Mouse (Mus musculus) erythroblast, adult 5-6 weeks (primary cell): ENCODE measurements around the gene Maml3. TPM values are rescaled to one million over a fixed set of nuclear protein-coding genes. Genes with fewer than 3 reads are reported as not detected.

Experiments used
- ATAC-seq: replicated peaks from 2 replicates; pipeline ENCODE4 v1.8.0; 2016; ENCODE audit warnings: moderate number of reproducible peaks, mild to moderate bottlenecking, moderate TSS enrichment, inconsistent platforms; ENCODE audit not compliant: poor library complexity, low FRiP score, severe bottlenecking
- total RNA-seq, 2 experiments: library from RNA; stranded (forward) in 1 of 2; stranded (reverse) in 1 of 2; fragments of 150-400 nt in 1 of 2; fragments of 200-764, 138-1000 nt in 1 of 2; gene quantifications; 2 replicates each; pipeline versions ENCODE4 v1.2.3 to v1.2.4; 2015 to 2017; ENCODE audit warnings: low replicate concordance in 2 of 2

Gene Maml3
- total RNA-seq, 2 experiments from 2014 or later, result 1.3 to 3.3 TPM

GRCm38 (mm10) chr3:51731949-51732636 is 372.8 kb downstream of the Maml3 start:
- no peak for ATAC-seq

- no peak for ATAC-seq
Measured at GRCm38 (mm10) chr3:51730662-51731061, 374.2 kb downstream of the Maml3 start.

- 0 out of 2 replicates have a peak, but pooled peaks have one; percentile 15 for ATAC-seq
Measured at GRCm38 (mm10) chr3:51729109-51729918, 375.6 kb downstream of the Maml3 start.

- peak; percentile 92 for ATAC-seq
Measured at GRCm38 (mm10) chr3:51728456-51728855, 376.4 kb downstream of the Maml3 start.

DNA sequence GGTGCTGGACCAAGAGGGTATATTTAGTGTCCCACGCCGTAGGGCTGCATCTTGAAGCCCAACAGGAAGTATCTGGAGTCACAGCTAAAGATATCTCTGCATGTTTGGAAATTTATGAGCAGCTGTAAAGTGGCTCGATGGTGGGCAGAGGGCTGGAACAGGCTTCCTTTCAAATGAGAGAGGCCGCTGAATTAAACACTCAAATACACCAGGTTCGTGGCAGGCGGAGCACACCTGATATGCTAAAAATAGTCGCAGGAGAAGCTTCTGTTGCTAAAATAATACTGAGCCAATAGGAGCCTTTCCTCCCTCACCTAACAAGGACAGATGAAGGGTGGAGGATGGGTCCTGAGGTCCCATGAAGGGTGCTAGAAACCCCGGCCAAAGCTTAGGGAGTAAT is 376.9 kb downstream of the Maml3 start:
- ATAC-seq, result peak; percentile 56

GRCm38 (mm10) chr3:51727487-51727886 is 377.4 kb downstream of the Maml3 start:
- no peak for ATAC-seq

DNA sequence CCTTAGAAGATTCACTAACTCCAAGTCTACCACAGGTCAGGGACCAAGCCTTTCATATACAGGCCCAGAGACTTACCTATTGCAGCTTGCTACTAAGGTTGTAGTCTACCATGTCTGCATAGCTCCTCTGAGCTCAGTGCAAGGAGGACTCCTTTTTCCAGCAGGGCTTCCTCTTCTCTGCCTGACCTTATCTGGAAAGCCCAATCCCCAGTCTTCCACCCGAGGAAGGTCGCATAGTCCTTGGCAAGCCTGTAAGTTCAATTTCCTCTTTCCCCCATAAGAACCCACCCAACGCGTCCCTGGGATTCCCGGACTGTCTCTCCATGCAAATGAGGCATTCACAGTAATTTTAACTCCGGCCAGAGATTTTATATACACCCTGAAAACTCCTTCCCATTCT is 378.6 kb downstream of the Maml3 start:
- ATAC-seq, result no peak

DNA sequence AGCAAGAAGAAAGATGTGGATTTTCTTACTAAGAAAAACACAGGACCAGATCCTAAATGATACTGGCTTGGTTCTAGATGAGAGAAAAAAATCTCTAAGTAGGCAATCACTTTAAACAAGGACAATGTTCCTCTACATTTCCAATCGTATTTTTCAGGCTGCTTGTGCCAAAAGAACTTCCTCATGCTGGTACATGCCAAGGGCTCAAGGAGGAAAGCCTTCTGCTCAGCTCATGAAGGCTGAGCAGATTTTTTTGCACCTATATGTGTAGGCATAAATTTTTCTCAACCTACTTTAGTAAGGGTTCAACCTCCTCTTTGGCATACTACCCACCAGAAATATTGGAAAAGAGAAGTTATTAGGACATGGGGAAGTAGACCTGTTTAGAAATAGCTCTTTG is 384.9 kb downstream of the Maml3 start:
- ATAC-seq, result no peak

- no peak for ATAC-seq
Measured at GRCm38 (mm10) chr3:51719373-51719772, 385.5 kb downstream of the Maml3 start.

DNA sequence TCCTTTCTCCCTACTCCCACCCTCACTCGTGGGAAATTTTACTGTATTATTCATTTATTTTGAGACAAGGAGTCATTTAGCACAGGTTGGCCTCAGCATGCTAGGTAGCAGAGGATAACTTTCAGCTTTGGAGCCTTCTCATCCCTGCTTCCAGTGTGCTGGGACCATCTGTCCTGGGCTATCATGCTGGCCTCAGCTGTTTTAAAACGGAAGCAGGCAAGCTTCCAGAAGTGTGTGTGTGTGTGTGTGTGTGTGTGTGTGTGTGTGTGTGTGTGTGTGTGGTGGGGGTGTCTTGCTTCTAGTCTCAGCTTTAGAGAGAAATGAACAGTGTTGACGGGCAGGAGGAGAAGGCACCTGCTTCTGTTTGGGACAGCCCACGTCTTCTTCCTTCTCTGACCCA is 387.0 kb downstream of the Maml3 start:
- no peak for ATAC-seq

DNA sequence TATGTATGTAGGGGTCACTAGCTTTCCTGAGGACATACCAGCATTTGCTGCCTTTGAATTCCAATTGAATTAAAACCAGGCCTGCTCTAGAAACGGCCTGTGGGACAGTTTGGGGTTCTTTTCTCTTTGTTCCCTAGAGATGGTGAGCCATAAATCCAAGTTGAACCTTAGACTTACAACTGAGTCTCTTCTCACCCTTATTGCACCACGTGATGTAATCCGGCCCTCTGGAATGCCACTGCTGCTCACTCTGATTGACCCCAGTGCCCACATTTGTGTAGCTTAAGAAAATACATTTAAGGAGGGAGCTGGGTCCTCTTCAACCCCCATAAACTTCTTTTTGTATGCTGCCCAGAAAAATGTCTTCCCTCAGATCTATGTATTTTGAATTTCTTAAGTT is 387.4 kb downstream of the Maml3 start:
- no peak for ATAC-seq

- no peak; the same call in 1 of the 2 replicates for ATAC-seq
Measured at GRCm38 (mm10) chr3:51714469-51714868, 390.4 kb downstream of the Maml3 start.

DNA sequence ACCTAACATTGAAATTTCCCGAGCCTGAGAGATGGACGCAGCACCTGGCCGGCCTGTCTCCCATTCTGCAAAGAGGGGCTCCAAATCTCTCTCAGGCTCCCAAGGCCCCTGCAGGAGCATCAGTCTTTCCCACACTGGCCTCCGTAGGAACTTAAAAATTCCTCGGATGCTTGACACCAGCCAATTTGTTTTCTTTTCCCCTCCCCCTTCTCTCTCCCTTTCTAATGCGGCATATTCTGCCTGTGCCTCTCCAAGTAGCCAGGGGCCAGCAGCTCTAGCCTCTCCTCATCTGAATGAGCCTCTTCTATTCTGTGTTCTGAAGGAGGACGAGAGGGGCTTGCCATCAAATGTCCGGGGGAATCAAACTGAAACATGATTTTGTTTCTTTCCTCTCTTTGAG is 391.6 kb downstream of the Maml3 start:
- ATAC-seq, result no peak

DNA sequence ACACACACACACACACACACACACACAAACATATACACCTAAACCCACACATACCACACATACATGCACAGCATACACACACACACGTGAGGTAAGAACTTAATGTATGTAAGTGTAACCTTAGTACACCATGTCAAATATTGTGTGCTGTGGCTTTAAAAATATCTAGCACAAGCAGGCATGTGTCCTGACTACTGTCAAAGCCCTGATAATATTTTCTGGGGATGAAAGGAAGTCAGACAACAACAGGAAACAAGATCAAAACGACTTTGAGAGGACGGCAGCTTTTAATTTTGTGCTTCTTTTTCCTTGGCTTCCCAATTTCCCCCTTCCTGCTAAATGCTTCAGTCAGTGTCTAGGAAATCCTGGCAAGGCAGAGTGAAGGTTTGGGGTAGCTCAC is 392.5 kb downstream of the Maml3 start:
- ATAC-seq, result peak; percentile 73

- ATAC-seq, result peak; percentile 69
Measured at GRCm38 (mm10) chr3:51708746-51709411, 396.0 kb downstream of the Maml3 start.

- no peak for ATAC-seq
Measured at GRCm38 (mm10) chr3:51708375-51708745, 396.5 kb downstream of the Maml3 start.

- peak; percentile 53; the same call in 1 of the 2 replicates for ATAC-seq
Measured at GRCm38 (mm10) chr3:51705220-51705619, 399.7 kb downstream of the Maml3 start.

GRCm38 (mm10) chr3:51703478-51703877 is 401.4 kb downstream of the Maml3 start:
- no peak for ATAC-seq

DNA sequence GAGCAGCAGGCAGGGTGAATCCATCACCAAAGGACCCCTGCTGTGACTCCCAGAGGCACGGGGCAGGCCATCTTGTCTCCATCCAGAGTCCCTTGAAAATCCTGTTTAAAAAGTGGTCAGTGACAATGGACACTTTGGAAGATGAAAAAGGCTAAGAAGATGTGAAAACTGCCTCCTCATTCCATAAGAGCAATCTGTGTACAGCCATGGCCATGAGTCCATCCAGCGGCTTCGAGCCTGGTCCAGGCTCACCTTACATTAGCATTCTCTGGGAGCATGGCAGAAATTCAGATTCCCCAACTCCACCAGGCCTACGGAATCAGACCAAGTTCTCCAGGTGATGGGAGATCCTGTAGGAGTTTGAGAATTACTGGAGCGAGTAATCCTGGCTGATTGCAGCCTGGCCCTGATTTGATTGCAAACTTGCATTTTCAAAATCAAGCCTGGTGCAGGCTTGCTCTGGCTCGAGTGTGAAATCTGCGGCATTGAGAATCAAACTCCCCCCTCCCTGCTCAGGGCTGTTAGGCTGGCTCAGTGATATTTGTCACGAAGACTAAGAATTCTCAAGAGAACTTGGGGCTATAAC is 402.1 kb downstream of the Maml3 start:
- no peak for ATAC-seq

DNA sequence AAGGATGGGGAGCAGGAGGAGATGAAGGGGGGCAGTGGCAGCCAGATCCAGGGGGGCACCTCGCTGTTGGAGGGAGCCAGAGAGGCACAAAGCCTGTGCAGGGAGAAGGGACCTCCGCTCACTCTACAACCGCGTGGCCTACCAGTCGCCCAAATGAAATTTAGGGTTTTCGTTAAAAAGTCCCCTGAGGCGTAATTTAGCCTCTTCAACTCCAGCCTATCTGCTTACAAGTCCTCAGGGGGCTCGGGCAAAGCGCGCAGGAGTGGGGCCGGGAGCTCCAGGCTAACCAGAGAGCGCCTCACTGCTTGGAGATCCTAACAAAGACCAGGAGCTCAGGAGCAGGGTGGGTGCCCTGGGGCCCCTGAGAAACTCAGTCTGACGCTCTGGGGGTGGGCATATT is 402.9 kb downstream of the Maml3 start:
- ATAC-seq, result no peak
